Mouse (Mus musculus): ENCODE data around the gene Setd6.

DNA sequence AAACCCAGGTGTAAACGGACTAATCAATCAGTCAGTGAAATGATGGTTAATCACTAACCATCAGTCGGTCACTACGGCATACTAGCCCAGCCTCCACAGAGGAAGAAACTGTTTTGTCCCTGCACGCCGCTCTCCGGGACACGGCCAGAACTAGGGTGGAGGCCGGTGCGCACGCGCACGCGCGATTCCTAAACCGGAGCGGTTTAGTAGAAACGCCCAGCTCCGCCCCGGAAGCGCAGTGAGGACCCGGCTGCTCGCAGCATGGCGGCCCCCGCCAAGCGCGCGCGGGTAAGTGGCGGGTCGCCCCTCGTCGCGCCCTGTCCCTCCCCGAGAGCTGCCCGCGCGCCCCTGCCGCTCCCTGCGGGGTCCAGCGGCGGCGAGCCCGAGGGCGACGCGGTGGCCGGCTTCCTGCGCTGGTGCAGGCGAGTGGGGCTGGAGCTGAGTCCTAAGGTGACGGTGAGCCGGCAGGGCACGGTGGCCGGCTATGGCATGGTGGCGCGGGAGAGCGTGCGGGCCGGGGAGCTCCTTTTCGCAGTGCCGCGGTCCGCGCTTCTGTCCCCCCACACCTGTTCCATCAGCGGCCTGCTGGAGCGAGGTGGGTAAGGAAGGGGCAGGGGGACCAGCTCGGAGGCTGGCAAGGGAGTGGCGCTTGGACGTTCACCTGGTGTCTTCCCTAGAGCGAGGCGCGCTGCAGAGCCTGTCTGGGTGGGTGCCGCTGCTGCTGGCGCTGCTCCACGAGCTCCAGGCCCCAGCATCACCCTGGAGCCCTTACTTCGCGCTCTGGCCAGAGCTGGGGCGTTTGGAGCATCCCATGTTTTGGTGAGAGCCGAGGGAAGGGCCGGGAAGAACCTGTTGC is at the start of gene Setd6:
- no peak for TF ChIP-seq POU5F1 (IDR thresholded peaks at IDR 0.05; ENCODE audit: borderline replicate concordance, low read length)
- TF ChIP-seq CTCF (conservative IDR thresholded peaks at IDR 0.05; ENCODE audit: low read length): no peak
